Mouse (Mus musculus) megakaryocyte, embryonic 14.5 days (primary cell): ENCODE data around the gene Npas1. TPM values are rescaled to one million over a fixed set of nuclear protein-coding genes. Genes with fewer than 3 reads are reported as not detected.

ENCODE experiments used
- H3K27me3 ChIP-seq: replicated peaks from 2 replicates; pipeline ENCODE3; 2012; ENCODE audit warnings: inconsistent platforms
- H3K36me3 ChIP-seq: replicated peaks from 2 replicates; pipeline ENCODE3; 2012; ENCODE audit warnings: low read length, inconsistent platforms, mixed read lengths
- H3K4me1 ChIP-seq: 2 replicates; pipeline ENCODE4 v1.6.1; 2012; ENCODE audit warnings: inconsistent platforms
- H3K4me3 ChIP-seq: replicated peaks from 2 replicates; pipeline ENCODE3; 2012; ENCODE audit warnings: moderate library complexity, mild to moderate bottlenecking, inconsistent platforms
- H3K9me3 ChIP-seq: 2 replicates; pipeline ENCODE4 v1.6.1; 2012; ENCODE audit warnings: inconsistent platforms
- FLI1 ChIP-seq: IDR thresholded peaks from 2 replicates; pipeline ENCODE4 v1.6.1; 2012; ENCODE audit warnings: low read length, inconsistent platforms, mixed read lengths
- GATA1 ChIP-seq: IDR thresholded peaks from 3 replicates; pipeline ENCODE4 v1.6.1; 2012; ENCODE audit warnings: mixed read lengths, low read length, inconsistent platforms, borderline replicate concordance
- polyA plus RNA-seq: library from polyadenylated mRNA; stranded (reverse); fragments of >175 nt; gene quantifications from 2 replicates; pipeline ENCODE4 v1.2.3, GENCODE M21; 2012; ENCODE audit warnings: low replicate concordance; ENCODE audit not compliant: insufficient read depth

Npas1 gene
- polyA plus RNA-seq, 1 experiment = not detected

DNA sequence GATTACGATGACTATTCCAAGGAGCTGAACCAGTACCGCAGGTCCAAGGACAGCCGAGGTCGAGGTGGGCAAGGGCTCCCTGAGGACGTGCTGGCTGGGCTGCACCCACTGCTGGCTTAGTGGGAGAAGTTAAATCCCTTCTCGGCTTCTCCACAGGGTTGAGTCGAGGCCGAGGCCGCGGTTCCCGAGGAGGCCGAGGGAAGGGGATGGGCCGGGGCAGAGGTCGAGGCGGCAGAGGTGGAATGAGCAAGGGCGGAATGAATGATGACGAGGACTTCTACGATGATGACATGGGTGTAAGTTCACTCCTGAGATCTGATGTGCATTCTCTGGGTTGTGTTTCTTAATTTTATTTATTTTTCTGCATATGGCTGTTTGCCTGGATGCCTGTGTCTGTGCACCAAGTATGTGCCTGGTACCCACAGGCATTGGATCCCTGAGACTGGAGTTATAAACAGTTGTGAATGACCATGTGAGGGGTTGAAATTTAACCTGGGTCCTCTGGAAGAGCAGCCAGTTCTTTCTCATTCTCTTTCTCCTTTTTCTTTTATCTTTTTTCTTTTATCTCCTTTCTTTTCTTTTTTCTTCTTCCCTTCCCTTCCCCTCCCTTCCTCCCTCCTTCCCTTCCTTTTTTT, 55.2 kb downstream of the Npas1 start:
- peaks cover 61% of the 10 kb centered on the region for H3K4me1 ChIP-seq
- H3K36me3 ChIP-seq = peaks cover 99% of the 10 kb centered on the region
- H3K4me3 ChIP-seq = no peak overlapping the region
- H3K9me3 ChIP-seq = no peaks in the 10 kb centered on the region
- no peaks in the 10 kb centered on the region for H3K27me3 ChIP-seq
- TF ChIP-seq GATA1 (no peak), FLI1 (no peak)

DNA sequence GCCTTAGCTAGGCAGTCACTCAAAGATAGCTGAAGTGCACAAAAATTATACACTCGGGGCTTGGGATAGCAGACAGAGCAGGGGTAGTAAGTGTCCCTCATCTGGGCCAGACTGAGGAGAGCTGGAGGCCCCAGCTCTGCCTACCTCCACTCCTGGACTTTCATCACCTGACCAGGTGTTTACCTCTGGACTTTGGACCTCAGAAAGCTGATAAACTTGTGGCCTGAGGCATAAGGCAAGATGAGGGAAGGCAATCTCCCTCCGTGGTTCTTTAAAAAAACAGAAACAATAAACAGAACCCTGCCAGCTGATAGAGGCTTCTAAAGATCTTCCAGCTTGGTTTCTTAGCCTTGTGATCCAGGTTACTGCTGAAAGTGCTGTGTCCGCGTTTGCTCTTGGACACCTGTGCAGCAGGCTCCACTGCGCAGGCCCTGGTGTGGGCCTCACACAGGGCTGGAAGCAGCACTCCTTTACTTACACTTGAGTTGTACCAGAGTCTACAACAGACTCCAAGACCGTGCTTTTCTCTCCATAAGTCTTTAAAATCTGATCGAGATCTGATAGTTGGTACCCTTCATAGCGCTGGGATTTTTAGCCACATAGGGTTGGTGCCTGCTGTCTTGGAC, 56.9 kb downstream of the Npas1 start:
- no peak overlapping the region for H3K4me3 ChIP-seq
- no peaks in the 10 kb centered on the region for H3K27me3 ChIP-seq
- peaks cover 73% of the 10 kb centered on the region for H3K4me1 ChIP-seq
- peaks cover 99% of the 10 kb centered on the region for H3K36me3 ChIP-seq
- no peak for TF ChIP-seq FLI1
- no peak for TF ChIP-seq GATA1
- no peaks in the 10 kb centered on the region for H3K9me3 ChIP-seq

DNA sequence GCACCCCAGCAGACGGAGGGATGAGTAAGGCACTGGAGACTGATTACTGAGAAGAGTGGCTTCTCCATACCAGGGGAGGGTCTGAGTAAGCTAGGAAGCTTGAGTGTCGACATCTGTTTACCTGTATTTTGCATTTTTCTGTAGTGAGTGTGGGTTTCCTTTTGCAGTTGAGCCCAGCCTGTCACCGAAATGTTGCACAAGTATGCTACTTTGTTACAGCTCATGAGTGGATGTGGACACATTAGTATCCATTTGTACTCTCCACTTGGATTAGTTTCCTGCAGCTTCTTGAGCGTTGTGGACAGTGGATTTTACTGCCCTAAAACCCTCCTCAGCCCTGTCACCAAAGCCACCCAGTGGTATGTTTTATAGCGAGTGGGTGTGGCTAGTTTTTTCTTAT, 58.8 kb downstream of the Npas1 start:
- H3K4me1 ChIP-seq = peaks cover 83% of the 10 kb centered on the region
- TF ChIP-seq GATA1 (no peak), FLI1 (no peak)
- H3K4me3 ChIP-seq = no peak overlapping the region
- peaks cover 98% of the 10 kb centered on the region for H3K36me3 ChIP-seq
- H3K27me3 ChIP-seq = no peaks in the 10 kb centered on the region
- H3K9me3 ChIP-seq = no peaks in the 10 kb centered on the region

DNA sequence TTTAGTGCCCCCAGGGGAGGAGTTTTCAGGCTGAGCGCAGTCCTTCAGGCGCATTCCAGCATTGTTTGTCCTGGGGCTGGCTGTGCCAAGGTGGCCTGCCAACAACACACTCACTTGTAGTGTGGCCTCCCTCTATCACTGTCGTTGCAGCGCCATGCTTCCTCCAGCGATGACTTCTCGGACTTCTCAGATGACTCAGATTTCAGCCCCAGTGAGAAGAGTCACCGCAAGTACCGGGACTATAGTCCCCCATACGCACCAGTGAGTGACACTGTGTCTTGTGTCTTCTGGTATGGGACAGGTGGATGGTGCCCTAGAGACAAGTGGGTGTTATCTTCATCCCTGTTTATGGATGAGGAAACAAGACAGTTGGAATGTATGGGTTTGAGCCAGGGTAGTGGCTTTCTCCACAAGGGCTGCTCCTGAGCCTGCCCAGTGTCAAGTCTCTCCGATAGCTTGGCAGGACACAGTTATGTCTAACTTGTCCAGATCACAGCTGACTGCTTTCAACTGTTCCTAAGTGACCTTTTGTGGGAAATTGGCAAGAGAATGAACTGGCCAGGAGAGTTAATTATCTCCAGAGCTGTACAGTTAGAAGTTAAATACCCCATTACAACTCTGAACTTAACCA, 60.3 kb downstream of the Npas1 start:
- Histone ChIP-seq H3K4me1 (peaks cover 95% of the 10 kb centered on the region), H3K36me3 (peaks cover 88% of the 10 kb centered on the region), H3K27me3 (no peaks in the 10 kb centered on the region), H3K9me3 (no peaks in the 10 kb centered on the region), H3K4me3 (peak overlapping the region; percentile 59)
- TF ChIP-seq FLI1 (no peak), GATA1 (no peak)

DNA sequence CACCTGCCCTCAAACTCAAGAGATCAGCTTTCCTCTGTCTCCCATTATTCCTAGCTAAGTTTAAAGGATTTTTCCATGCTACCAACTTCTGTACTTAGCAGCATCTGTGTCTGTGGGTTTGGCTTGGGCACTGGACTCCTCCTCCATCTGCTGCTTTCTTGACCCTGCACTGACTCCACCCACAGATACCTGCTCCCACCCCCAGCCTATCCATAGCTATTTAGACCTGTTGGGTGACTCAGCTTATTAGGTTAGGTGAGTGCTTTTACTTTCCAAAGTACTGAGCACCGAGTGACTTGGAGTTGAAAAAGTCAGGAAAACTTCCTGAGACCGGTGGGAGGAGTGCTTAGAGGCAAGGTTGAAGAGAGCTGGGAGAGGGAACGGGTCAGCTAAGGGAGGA, 62.1 kb downstream of the Npas1 start:
- Histone ChIP-seq H3K4me1 (peaks cover 97% of the 10 kb centered on the region), H3K36me3 (peaks cover 84% of the 10 kb centered on the region), H3K9me3 (no peaks in the 10 kb centered on the region), H3K27me3 (no peaks in the 10 kb centered on the region), H3K4me3 (no peak overlapping the region)
- TF ChIP-seq FLI1 = no peak
- no peak for TF ChIP-seq GATA1

DNA sequence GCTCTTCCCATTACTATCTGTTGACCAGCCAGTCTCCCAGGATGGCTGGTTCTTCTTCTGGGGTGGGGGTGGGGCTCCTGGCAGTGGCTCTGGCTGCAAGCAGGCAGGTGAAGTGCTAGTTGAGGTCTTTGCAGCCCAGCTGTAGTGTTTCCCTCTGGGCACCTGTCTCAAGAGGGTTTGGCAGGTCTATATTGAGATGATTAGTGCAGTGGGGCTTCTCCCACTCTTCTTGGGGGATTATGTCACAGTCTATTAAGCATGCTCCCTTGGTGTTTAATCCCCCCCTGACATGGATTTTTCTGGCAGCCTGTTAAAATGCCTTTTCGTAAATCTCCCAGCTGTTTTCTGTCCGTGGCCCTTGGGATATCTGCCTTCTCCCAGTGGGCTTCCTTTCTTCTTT, 64.6 kb downstream of the Npas1 start:
- Histone ChIP-seq H3K36me3 (peaks cover 78% of the 10 kb centered on the region), H3K4me1 (peaks cover 99% of the 10 kb centered on the region), H3K4me3 (peak overlapping the region; percentile 76), H3K27me3 (no peaks in the 10 kb centered on the region), H3K9me3 (no peaks in the 10 kb centered on the region)
- TF ChIP-seq GATA1 (no peak), FLI1 (no peak)

DNA sequence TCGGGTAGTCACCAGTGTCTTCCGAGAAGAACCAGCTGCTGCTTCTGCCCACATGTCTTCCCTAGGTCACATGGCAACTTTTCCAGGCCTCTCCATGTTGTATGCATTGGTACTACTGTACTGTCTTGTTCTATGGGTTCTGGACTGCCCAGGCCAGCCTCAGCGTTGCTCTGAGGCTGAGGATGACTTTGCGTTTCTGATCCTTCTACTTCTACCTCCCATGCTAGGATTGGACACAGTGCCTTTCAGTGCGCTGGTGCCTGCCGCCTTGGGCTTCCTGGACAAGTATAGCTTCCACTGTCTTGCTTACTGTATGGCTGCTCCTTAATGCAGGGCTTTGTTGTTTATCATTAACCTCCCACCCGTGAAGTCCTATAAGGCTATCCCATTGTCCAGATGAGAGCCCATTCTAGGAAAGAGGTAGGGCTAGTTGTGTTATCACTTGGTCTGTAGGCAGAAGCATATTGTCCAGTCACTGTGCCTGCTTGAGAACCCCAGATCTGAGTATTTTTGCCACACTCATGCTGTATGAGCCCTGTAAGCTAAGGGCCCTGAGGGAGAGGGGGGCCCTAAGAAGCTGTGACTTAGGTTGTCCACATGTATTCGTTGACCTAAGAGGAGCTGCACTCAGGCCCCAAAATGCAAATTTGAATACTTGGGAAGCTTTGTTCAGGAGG, 65.2 kb downstream of the Npas1 start:
- Histone ChIP-seq H3K4me1 (peaks cover 99% of the 10 kb centered on the region), H3K27me3 (no peaks in the 10 kb centered on the region), H3K36me3 (peaks cover 78% of the 10 kb centered on the region), H3K4me3 (peak overlapping the region; percentile 76), H3K9me3 (no peaks in the 10 kb centered on the region)
- TF ChIP-seq GATA1 = no peak
- no peak for TF ChIP-seq FLI1

DNA sequence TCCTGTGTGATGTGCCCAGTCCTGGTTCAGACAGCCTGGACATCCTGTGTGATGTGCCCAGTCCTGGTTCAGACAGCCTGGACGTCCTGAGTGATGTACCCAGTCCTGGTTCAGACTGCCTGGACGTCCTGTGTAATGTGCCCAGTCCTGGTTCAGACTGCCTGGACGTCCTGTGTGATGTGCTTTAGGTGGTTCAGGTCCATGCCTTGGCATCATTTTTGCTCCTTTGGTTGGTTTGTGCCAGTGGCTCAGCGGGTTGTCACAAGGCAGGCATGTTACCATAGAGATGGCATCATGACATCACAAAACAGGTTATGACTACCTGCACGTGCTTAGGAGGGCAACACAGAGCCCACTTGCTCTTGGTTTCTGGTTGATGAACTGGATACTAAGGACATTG, 66.4 kb downstream of the Npas1 start:
- H3K4me1 ChIP-seq = peaks cover 99% of the 10 kb centered on the region
- peak overlapping the region; percentile 81 for H3K4me3 ChIP-seq
- H3K27me3 ChIP-seq = no peaks in the 10 kb centered on the region
- TF ChIP-seq GATA1 (no peak), FLI1 (no peak)
- H3K36me3 ChIP-seq = peaks cover 72% of the 10 kb centered on the region
- H3K9me3 ChIP-seq = no peaks in the 10 kb centered on the region

DNA sequence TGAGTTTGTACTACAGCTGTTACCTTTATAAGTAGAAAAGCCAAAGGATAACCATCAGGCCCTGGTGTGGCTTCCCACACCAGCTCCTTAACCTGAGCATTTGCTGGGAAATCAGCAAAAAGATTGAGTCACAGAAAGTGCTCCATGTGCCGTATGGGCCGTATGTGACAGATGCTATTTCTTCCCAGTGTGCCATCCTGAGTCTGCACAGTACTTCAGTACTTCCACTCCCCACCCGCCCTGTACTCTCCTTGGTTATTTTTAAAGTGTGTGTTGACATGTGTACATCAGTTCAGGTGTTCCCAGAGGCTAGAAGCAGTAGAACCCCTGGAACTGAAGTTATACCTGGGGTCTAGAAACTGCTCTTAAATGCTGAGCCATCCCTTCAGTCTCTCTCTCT, 70.5 kb downstream of the Npas1 start:
- no peak for TF ChIP-seq GATA1
- no peak for TF ChIP-seq FLI1
- Histone ChIP-seq H3K36me3 (peaks cover 70% of the 10 kb centered on the region), H3K4me1 (peaks cover 89% of the 10 kb centered on the region)

More for the DNA sequence above, 70.5 kb downstream of the Npas1 start:
- no peaks in the 10 kb centered on the region for H3K9me3 ChIP-seq
- H3K27me3 ChIP-seq = no peaks in the 10 kb centered on the region
- H3K4me3 ChIP-seq = peak overlapping the region; percentile 76

Other genes with a start within 250 kb of the Npas1 start
- 0.04 TPM in 1 of 2 replicates, not detected in the other for gene C5ar2, start 233.6 kb downstream of the Npas1 start, polyA plus RNA-seq
- 2.0 and 6.6 TPM in 2 replicates for gene C5ar1, start 218.2 kb downstream of the Npas1 start, polyA plus RNA-seq
- 53.8 and 168 TPM in 2 replicates for gene Inafm1, start 204.1 kb downstream of the Npas1 start, polyA plus RNA-seq
- 27.8 and 101 TPM in 2 replicates for gene Ccdc9, start 190.9 kb downstream of the Npas1 start, polyA plus RNA-seq
- gene Bbc3, start 169.3 kb downstream of the Npas1 start, polyA plus RNA-seq = 1,043 and 5,254 TPM in 2 replicates
- gene Sae1, start 89.9 kb downstream of the Npas1 start, polyA plus RNA-seq = 4.3 and 20.1 TPM in 2 replicates
- 59.1 and 96.9 TPM in 2 replicates for gene Zc3h4, start 76.8 kb downstream of the Npas1 start, polyA plus RNA-seq
- 185 and 233 TPM in 2 replicates for gene Tmem160, start 24.9 kb downstream of the Npas1 start, polyA plus RNA-seq
- 2.7 TPM in 2 replicates for gene Arhgap35, start 137.3 kb upstream of the Npas1 start, polyA plus RNA-seq
- 0.10 TPM in 1 of 2 replicates, not detected in the other for gene Ceacam15, start 198.0 kb upstream of the Npas1 start, polyA plus RNA-seq
- not detected in 2 replicates for gene Ceacam9, start 244.2 kb upstream of the Npas1 start, polyA plus RNA-seq